Mouse (Mus musculus) midbrain, embryonic 14.5 days (tissue): Measurements from ENCODE around the gene Cgnl1. TPM values are rescaled to one million over a fixed set of nuclear protein-coding genes. Genes with fewer than 3 reads are reported as not detected.
A peak's percentile ranks its signal among the peaks of the same experiment; 100 is the strongest.

Experiments
- ATAC-seq: fragments of 200-750 bp; cut with Nextera tagmentation; 2 replicates; pipeline ENCODE4 v1.8.0; 2017; ENCODE audit warnings: moderate number of reproducible peaks, moderate library complexity; ENCODE audit not compliant: low FRiP score, low TSS enrichment
- DNase-seq: peaks from one replicate; pipeline ENCODE4 v3.0.0-alpha.2; 2015
- H3K27ac ChIP-seq: fragments of 300-500 bp; sonication (generic); replicated peaks from 2 replicates; pipeline ENCODE4 v1.5.1; 2014; ENCODE audit warnings: mild to moderate bottlenecking, low read depth, low read length, moderate library complexity
- H3K27me3 ChIP-seq: fragments of 300-500 bp; sonication (generic); 2 replicates; pipeline ENCODE4 v1.6.1; 2014; ENCODE audit warnings: low read length, control low read depth, mixed read lengths; ENCODE audit not compliant: control insufficient read depth, insufficient read depth
- H3K36me3 ChIP-seq: fragments of 300-500 bp; sonication (generic); 2 replicates; pipeline ENCODE4 v1.6.1; 2014; ENCODE audit warnings: low read length, control low read depth; ENCODE audit not compliant: control insufficient read depth, insufficient read depth
- H3K4me1 ChIP-seq: fragments of 300-500 bp; sonication (generic); 2 replicates; pipeline ENCODE4 v1.6.1; 2014; ENCODE audit warnings: mild to moderate bottlenecking, antibody characterized with exemption, low read length, control low read depth; ENCODE audit not compliant: control insufficient read depth, insufficient read depth
- H3K4me2 ChIP-seq: fragments of 300-500 bp; sonication (generic); 2 replicates; pipeline ENCODE4 v1.6.1; 2014; ENCODE audit warnings: mild to moderate bottlenecking, low read length, moderate library complexity
- H3K4me3 ChIP-seq: fragments of 300-500 bp; sonication (generic); replicated peaks from 2 replicates; pipeline ENCODE4 v1.5.1; 2014; ENCODE audit warnings: low read depth, low read length
- H3K9ac ChIP-seq: fragments of 300-500 bp; sonication (generic); replicated peaks from 2 replicates; pipeline ENCODE4 v1.6.1; 2014; ENCODE audit warnings: mild to moderate bottlenecking, low read length, moderate library complexity
- H3K9me3 ChIP-seq: fragments of 300-500 bp; sonication (generic); 2 replicates; pipeline ENCODE4 v1.6.1; 2016; ENCODE audit warnings: low read length, control low read depth, mixed read lengths; ENCODE audit not compliant: control insufficient read depth
- WGBS: fragments of 180-500 bp; shearing (Covaris S2); extraction: QIAGEN DNeasy Blood & Tissue Kit; methylation state at CpG from one replicate; pipeline ENCODE4 v1.1.7; 2014; 5-methylcytosine and 5-hydroxymethylcytosine counted together
- polyA plus RNA-seq: library from polyadenylated mRNA; unstranded; fragments of >200 nt; fragmentation: Nextera tagmentation; extraction: Ambion mirVana; gene quantifications from 2 replicates; pipeline ENCODE4 v1.2.1, GENCODE M21; 2014

Cgnl1 gene
- polyA plus RNA-seq, 1 experiment from 2014 or later, result 4.4 TPM

- Histone ChIP-seq H3K4me2 (no peak overlapping the region), H3K9me3 (peaks cover 4% of the 10 kb centered on the region; the same call in 1 of the 2 replicates), H3K4me3 (no peak overlapping the region), H3K4me1 (peaks cover 3% of the 10 kb centered on the region; the same call in 1 of the 2 replicates), H3K9ac (no peak overlapping the region), H3K27ac (no peak overlapping the region), H3K27me3 (peaks cover 29% of the 10 kb centered on the region), H3K36me3 (no peaks in the 10 kb centered on the region)
- 92% methylated on average over 9 of the region's 9 CpGs for WGBS
- no peak for DNase-seq
- no peak for ATAC-seq
Measured at GRCm38 (mm10) chr9:71773563-71773962, 2.2 kb upstream of the Cgnl1 start.

GRCm38 (mm10) chr9:71772338-71772737, 936 bp upstream of the Cgnl1 start:
- WGBS, result 74% methylated on average over 5 of the region's 5 CpGs
- ATAC-seq (no peak), DNase-seq (peak; percentile 47)
- Histone ChIP-seq H3K27me3 (peaks cover 35% of the 10 kb centered on the region), H3K4me2 (no peak overlapping the region), H3K4me3 (no peak overlapping the region), H3K9ac (no peak overlapping the region), H3K9me3 (peaks cover 1% of the 10 kb centered on the region; the same call in 1 of the 2 replicates), H3K4me1 (peaks cover 3% of the 10 kb centered on the region; the same call in 1 of the 2 replicates), H3K36me3 (no peaks in the 10 kb centered on the region), H3K27ac (no peak overlapping the region)

GRCm38 (mm10) chr9:71770484-71770883, 918 bp downstream of the Cgnl1 start:
- Histone ChIP-seq H3K4me3 (peak overlapping the region; percentile 51; the same call in 1 of the 2 replicates), H3K36me3 (no peaks in the 10 kb centered on the region), H3K27ac (no peak overlapping the region), H3K4me1 (peaks cover 3% of the 10 kb centered on the region; the same call in 1 of the 2 replicates), H3K9ac (no peak overlapping the region), H3K27me3 (peaks cover 35% of the 10 kb centered on the region), H3K4me2 (peak overlapping the region; percentile 94), H3K9me3 (no peaks in the 10 kb centered on the region)
- WGBS, result 2% methylated on average over 10 of the region's 10 CpGs
- no peak for ATAC-seq
- DNase-seq, result no peak

- peaks cover 35% of the 10 kb centered on the region for H3K27me3 ChIP-seq
Measured at GRCm38 (mm10) chr9:71769701-71770100, 1.7 kb downstream of the Cgnl1 start.

DNA sequence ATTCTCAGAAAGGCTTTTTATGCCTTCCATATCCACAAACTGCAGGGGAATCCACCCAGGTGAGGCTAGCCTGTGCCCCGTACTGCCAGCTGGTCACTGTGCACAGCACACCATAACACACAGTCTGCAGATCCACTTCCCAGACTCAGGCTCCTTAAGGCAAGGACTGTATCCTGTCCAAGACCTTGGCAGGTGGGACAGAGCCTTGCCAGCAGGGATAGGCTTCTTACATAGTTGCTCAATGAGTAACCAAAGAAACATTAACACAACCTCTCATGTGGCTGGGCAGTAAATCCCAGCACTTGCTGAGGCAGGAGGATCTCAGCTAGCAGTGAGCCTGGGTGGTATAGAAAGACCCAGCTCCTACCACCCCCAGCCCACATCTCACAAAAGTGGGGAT, 3.3 kb downstream of the Cgnl1 start:
- H3K27ac ChIP-seq, result no peak overlapping the region
- H3K9me3 ChIP-seq, result no peaks in the 10 kb centered on the region
- no peak overlapping the region for H3K4me2 ChIP-seq
- no peaks in the 10 kb centered on the region for H3K36me3 ChIP-seq
- H3K4me1 ChIP-seq, result peaks cover 3% of the 10 kb centered on the region; the same call in 1 of the 2 replicates
- H3K4me3 ChIP-seq, result no peak overlapping the region
- 90% methylated on average over 1 of the region's 1 CpGs for WGBS
- no peak for DNase-seq
- ATAC-seq, result no peak
- no peak overlapping the region for H3K9ac ChIP-seq
- H3K27me3 ChIP-seq, result peaks cover 35% of the 10 kb centered on the region

More at GRCm38 (mm10) chr9:71769701-71770100, 1.7 kb downstream of the Cgnl1 start:
- H3K4me2 ChIP-seq, result 0 out of 2 replicates have a peak overlapping the region, but pooled peaks have one; percentile 15
- WGBS, result 48% methylated on average over 9 of the region's 9 CpGs
- DNase-seq (no peak), ATAC-seq (no peak)
- no peaks in the 10 kb centered on the region for H3K36me3 ChIP-seq
- no peak overlapping the region for H3K9ac ChIP-seq
- no peaks in the 10 kb centered on the region for H3K9me3 ChIP-seq
- no peak overlapping the region for H3K27ac ChIP-seq
- H3K4me3 ChIP-seq, result no peak overlapping the region
- peaks cover 3% of the 10 kb centered on the region; the same call in 1 of the 2 replicates for H3K4me1 ChIP-seq

- 47% methylated on average over 2 of the region's 2 CpGs for WGBS
- Histone ChIP-seq H3K4me3 (no peak overlapping the region), H3K27me3 (peaks cover 36% of the 10 kb centered on the region), H3K4me2 (no peak overlapping the region), H3K4me1 (peaks cover 3% of the 10 kb centered on the region; the same call in 1 of the 2 replicates), H3K27ac (no peak overlapping the region), H3K9me3 (no peaks in the 10 kb centered on the region), H3K36me3 (no peaks in the 10 kb centered on the region), H3K9ac (no peak overlapping the region)
- no peak for ATAC-seq
- DNase-seq, result no peak
Measured at GRCm38 (mm10) chr9:71766902-71767301, 4.5 kb downstream of the Cgnl1 start.

DNA sequence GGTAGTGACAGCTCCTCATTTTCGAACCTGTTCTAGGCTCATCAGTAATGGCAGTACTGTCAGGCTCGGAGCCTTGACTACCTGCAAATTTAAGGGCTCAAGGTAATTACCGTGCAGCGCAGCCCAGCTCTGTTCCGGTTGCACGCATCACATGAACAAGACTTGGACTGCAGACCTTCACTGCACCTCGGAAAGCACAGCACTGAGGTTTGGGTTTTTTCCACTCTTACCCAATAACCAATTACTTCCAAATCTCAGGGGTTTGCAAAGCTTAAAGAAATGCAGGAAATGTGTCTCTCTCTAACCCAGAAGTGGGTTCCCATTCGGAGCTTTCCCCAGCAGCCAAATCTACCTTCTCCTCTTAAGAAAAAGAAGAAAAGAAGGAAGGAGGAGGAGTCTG, 5.1 kb downstream of the Cgnl1 start:
- no peak overlapping the region for H3K4me3 ChIP-seq
- H3K27ac ChIP-seq, result no peak overlapping the region
- no peak overlapping the region for H3K4me2 ChIP-seq
- WGBS, result 77% methylated on average over 8 of the region's 8 CpGs
- ATAC-seq (no peak), DNase-seq (no peak)
- H3K9ac ChIP-seq, result no peak overlapping the region
- no peaks in the 10 kb centered on the region for H3K36me3 ChIP-seq
- no peaks in the 10 kb centered on the region for H3K9me3 ChIP-seq
- peaks cover 31% of the 10 kb centered on the region for H3K27me3 ChIP-seq
- peaks cover 1% of the 10 kb centered on the region; the same call in 1 of the 2 replicates for H3K4me1 ChIP-seq

DNA sequence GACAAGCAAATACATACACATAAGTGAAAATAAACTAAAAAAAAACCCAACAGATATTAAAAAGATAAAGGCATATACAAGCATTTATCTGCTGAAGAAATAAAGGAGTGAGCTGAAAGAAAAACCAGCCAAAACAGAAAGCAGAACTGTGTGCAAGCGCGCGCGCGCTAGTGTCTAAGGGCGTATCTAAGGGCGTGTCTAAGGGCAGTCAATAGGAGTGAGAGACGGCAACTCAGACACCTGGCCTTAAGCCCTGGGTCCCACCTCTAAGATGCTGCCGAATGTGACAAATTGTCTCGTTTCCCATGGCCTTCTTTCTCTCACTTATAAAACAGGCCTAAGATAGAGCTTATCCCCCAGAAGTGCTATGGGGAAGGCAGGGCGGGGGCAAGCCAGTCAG, 6.9 kb downstream of the Cgnl1 start:
- DNase-seq (no peak), ATAC-seq (no peak)
- H3K27me3 ChIP-seq, result peaks cover 19% of the 10 kb centered on the region
- H3K4me1 ChIP-seq, result peaks cover 14% of the 10 kb centered on the region
- H3K9me3 ChIP-seq, result no peaks in the 10 kb centered on the region
- H3K4me2 ChIP-seq, result no peak overlapping the region
- no peak overlapping the region for H3K9ac ChIP-seq
- H3K27ac ChIP-seq, result no peak overlapping the region
- H3K4me3 ChIP-seq, result no peak overlapping the region
- H3K36me3 ChIP-seq, result no peaks in the 10 kb centered on the region
- whole genome bisulfite sequencing, result 50% methylated on average over 11 of the region's 11 CpGs

DNA sequence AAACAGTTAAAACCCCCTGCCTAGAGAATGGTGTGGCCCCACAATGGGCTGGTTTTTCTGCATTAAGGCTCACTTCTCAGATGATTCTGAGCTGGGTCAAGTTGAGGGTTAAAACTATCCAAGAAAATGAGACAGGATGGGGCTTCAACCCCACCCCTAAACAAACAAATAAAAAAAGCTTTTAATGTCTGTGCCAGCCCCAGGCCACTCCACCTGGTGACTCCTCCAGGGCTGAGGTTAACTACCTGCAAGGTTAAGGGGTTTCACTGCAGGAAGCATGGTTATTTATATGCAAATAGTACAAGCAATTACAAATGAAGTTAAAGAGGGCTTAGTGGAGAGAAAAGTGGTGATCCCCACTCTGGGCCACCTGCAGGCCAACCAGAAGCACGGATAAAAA, 8.1 kb downstream of the Cgnl1 start:
- Histone ChIP-seq H3K4me3 (no peak overlapping the region), H3K4me2 (no peak overlapping the region), H3K9me3 (no peaks in the 10 kb centered on the region), H3K36me3 (no peaks in the 10 kb centered on the region), H3K27ac (no peak overlapping the region), H3K27me3 (peaks cover 14% of the 10 kb centered on the region; the same call in 1 of the 2 replicates), H3K9ac (no peak overlapping the region), H3K4me1 (peaks cover 14% of the 10 kb centered on the region)
- ATAC-seq (no peak), DNase-seq (no peak)
- 7% methylated on average over 1 of the region's 1 CpGs for WGBS
